Mouse (Mus musculus) kidney, adult 2 months (tissue): ENCODE results near the gene Spats2l.

Source experiments
- CTCF ChIP-seq: fragments of 200-500 bp; conservative IDR thresholded peaks from 2 replicates; pipeline ENCODE4 v1.5.1; 2011; ENCODE audit warnings: low read depth, mild to moderate bottlenecking, control low read depth, low read length, moderate library complexity, mixed read lengths; ENCODE audit not compliant: insufficient read depth, insufficient read length
- POLR2A ChIP-seq: fragments of 200-500 bp; IDR thresholded peaks from one replicate; pipeline ENCODE4 v1.6.1; 2011; ENCODE audit warnings: low read depth, low read length, control low read depth

GRCm38 (mm10) chr1:57836686-57837317, 62.8 kb downstream of the Spats2l start:
- TF ChIP-seq CTCF: no peak
- TF ChIP-seq POLR2A: no peak
